Mouse (Mus musculus) heart, embryonic 12.5 days (tissue): ENCODE results near the gene Gm17409. TPM values are rescaled to one million over a fixed set of nuclear protein-coding genes. Genes with fewer than 3 reads are reported as not detected.
A peak's percentile ranks its signal among the peaks of the same experiment; 100 is the strongest.

Source experiments
- ATAC-seq: fragments of 200-750 bp; cut with Nextera tagmentation; 2 replicates; pipeline ENCODE4 v1.8.0; 2017; ENCODE audit warnings: moderate TSS enrichment, moderate library complexity; ENCODE audit not compliant: insufficient number of reproducible peaks, low FRiP score
- H3K27ac ChIP-seq: fragments of 300-500 bp; sonication (generic); 2 replicates; pipeline ENCODE4 v1.5.1; 2016; ENCODE audit warnings: mild to moderate bottlenecking, moderate library complexity; ENCODE audit not compliant: poor library complexity, severe bottlenecking
- H3K27me3 ChIP-seq: fragments of 300-500 bp; sonication (generic); replicated peaks from 2 replicates; pipeline ENCODE4 v1.6.1; 2016; ENCODE audit warnings: mild to moderate bottlenecking, moderate library complexity
- H3K36me3 ChIP-seq: fragments of 300-500 bp; sonication (generic); 2 replicates; pipeline ENCODE4 v1.6.1; 2016; ENCODE audit warnings: mild to moderate bottlenecking, moderate library complexity
- H3K4me1 ChIP-seq: fragments of 300-500 bp; sonication (generic); replicated peaks from 2 replicates; pipeline ENCODE4 v1.6.1; 2016; ENCODE audit warnings: mild to moderate bottlenecking
- H3K4me2 ChIP-seq: fragments of 300-500 bp; sonication (generic); 2 replicates; pipeline ENCODE4 v1.6.1; 2016; ENCODE audit warnings: mild to moderate bottlenecking, moderate library complexity
- H3K4me3 ChIP-seq: fragments of 300-500 bp; sonication (generic); 2 replicates; pipeline ENCODE4 v1.5.1; 2016; ENCODE audit warnings: mild to moderate bottlenecking
- H3K9ac ChIP-seq: fragments of 300-500 bp; sonication (generic); 2 replicates; pipeline ENCODE4 v1.6.1; 2016; ENCODE audit warnings: mild to moderate bottlenecking, moderate library complexity
- H3K9me3 ChIP-seq: fragments of 300-500 bp; sonication (generic); replicated peaks from 2 replicates; pipeline ENCODE4 v1.6.1; 2016; ENCODE audit warnings: mild to moderate bottlenecking, moderate library complexity
- whole genome bisulfite sequencing: fragments of 180-500 bp; shearing (Covaris S2); methylation state at CpG from one replicate; pipeline ENCODE4 v1.1.7; 2016; 5-methylcytosine and 5-hydroxymethylcytosine counted together
- polyA plus RNA-seq: library from polyadenylated mRNA; unstranded; fragments of >200 nt; fragmentation: Nextera tagmentation; extraction: Ambion mirVana; gene quantifications from 2 replicates; pipeline ENCODE4 v1.2.1, GENCODE M21; 2016

The Gm17409 gene
- polyA plus RNA-seq, 1 experiment from 2014 or later = not detected

DNA sequence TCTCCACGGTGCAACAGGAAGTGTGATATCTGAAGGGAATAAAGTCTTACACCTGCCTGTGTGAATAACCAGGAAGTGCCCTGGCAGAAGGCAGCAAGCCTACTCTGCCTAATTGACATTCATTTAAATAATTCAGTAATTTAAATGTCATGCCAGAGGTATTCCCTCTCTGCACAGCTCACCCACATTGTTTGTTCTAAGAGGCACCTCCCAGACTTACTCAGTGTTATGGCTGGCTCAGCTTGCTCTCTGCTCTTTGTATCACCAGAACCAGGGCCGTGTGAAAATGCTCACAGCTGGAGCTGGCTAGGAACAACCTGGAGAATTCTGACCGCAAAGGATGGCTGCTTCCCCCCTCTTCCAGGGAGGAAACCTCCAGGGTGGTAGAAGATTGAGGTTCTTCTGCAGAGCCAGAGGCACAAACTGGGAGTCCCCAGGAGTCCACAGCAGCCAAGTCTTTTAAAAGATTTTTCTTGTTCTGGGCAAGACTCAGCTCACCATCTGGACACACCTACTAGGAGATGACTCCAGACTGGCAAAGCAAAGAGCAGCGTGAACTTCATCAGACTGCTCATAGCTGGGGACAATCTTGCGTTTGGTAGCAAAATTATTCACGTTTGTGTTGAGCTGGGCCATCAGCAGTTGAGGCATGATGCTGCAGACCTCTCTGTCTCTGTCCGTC lies 14.5 kb downstream of the Gm17409 start:
- WGBS = 29% methylated on average over 7 of the region's 7 CpGs
- H3K9me3 ChIP-seq = no peaks in the 10 kb centered on the region
- peaks cover 67% of the 10 kb centered on the region for H3K4me1 ChIP-seq
- H3K36me3 ChIP-seq = peaks cover 7% of the 10 kb centered on the region
- H3K9ac ChIP-seq = no peak overlapping the region
- peak overlapping the region; percentile 36 for H3K27ac ChIP-seq
- no peak for ATAC-seq
- H3K4me2 ChIP-seq = 0 out of 2 replicates have a peak overlapping the region, but pooled peaks have one; percentile 2
- H3K4me3 ChIP-seq = no peak overlapping the region
- H3K27me3 ChIP-seq = no peaks in the 10 kb centered on the region

- H3K27me3 ChIP-seq = no peaks in the 10 kb centered on the region
- H3K9ac ChIP-seq = no peak overlapping the region
- H3K27ac ChIP-seq = peak overlapping the region; percentile 36
- no peaks in the 10 kb centered on the region for H3K9me3 ChIP-seq
- no peak overlapping the region for H3K4me3 ChIP-seq
- H3K4me2 ChIP-seq = no peak overlapping the region
- H3K36me3 ChIP-seq = peaks cover 5% of the 10 kb centered on the region; the same call in 1 of the 2 replicates
- WGBS = 23% methylated on average over 4 of the region's 4 CpGs
- ATAC-seq = no peak
- H3K4me1 ChIP-seq = peaks cover 75% of the 10 kb centered on the region
These were observed 15.2 kb downstream of the Gm17409 start for GRCm38 (mm10) chr2:58485152-58485551.

- H3K4me1 ChIP-seq = peaks cover 74% of the 10 kb centered on the region
- 67% methylated on average over 3 of the region's 3 CpGs for WGBS
- no peak overlapping the region for H3K4me3 ChIP-seq
- no peak for ATAC-seq
- no peaks in the 10 kb centered on the region for H3K9me3 ChIP-seq
- no peak overlapping the region for H3K9ac ChIP-seq
- no peak overlapping the region for H3K4me2 ChIP-seq
- H3K27me3 ChIP-seq = no peaks in the 10 kb centered on the region
- peaks cover 5% of the 10 kb centered on the region; the same call in 1 of the 2 replicates for H3K36me3 ChIP-seq
- peak overlapping the region; percentile 39 for H3K27ac ChIP-seq
These were observed 15.8 kb downstream of the Gm17409 start for GRCm38 (mm10) chr2:58485683-58486082.

GRCm38 (mm10) chr2:58486441-58487278 lies 16.7 kb downstream of the Gm17409 start:
- no peaks in the 10 kb centered on the region for H3K9me3 ChIP-seq
- WGBS = 64% methylated on average over 14 of the region's 14 CpGs
- H3K27me3 ChIP-seq = no peaks in the 10 kb centered on the region
- peak overlapping the region; percentile 39; the same call in 1 of the 2 replicates for H3K27ac ChIP-seq
- no peak overlapping the region for H3K4me2 ChIP-seq
- peaks cover 66% of the 10 kb centered on the region for H3K4me1 ChIP-seq
- no peak overlapping the region for H3K4me3 ChIP-seq
- no peak for ATAC-seq
- H3K36me3 ChIP-seq = peaks cover 5% of the 10 kb centered on the region; the same call in 1 of the 2 replicates
- H3K9ac ChIP-seq = no peak overlapping the region

- Histone ChIP-seq H3K4me1 (peaks cover 64% of the 10 kb centered on the region), H3K9me3 (no peaks in the 10 kb centered on the region), H3K4me3 (no peak overlapping the region), H3K9ac (no peak overlapping the region), H3K27me3 (no peaks in the 10 kb centered on the region), H3K4me2 (no peak overlapping the region), H3K27ac (no peak overlapping the region), H3K36me3 (peaks cover 5% of the 10 kb centered on the region; the same call in 1 of the 2 replicates)
- ATAC-seq = no peak
- 74% methylated on average over 3 of the region's 3 CpGs for WGBS
These were observed 17.3 kb downstream of the Gm17409 start for GRCm38 (mm10) chr2:58487279-58487560.

GRCm38 (mm10) chr2:58488404-58488803 lies 18.5 kb downstream of the Gm17409 start:
- WGBS = 15% methylated on average over 8 of the region's 8 CpGs
- H3K27me3 ChIP-seq = no peaks in the 10 kb centered on the region
- peak; percentile 38; the same call in 1 of the 2 replicates for ATAC-seq
- H3K9ac ChIP-seq = no peak overlapping the region
- H3K4me3 ChIP-seq = no peak overlapping the region
- H3K4me1 ChIP-seq = peaks cover 64% of the 10 kb centered on the region
- H3K36me3 ChIP-seq = peaks cover 5% of the 10 kb centered on the region; the same call in 1 of the 2 replicates
- peak overlapping the region; percentile 71 for H3K27ac ChIP-seq
- peak overlapping the region; percentile 35 for H3K4me2 ChIP-seq
- H3K9me3 ChIP-seq = no peaks in the 10 kb centered on the region

- 51% methylated on average over 9 of the region's 9 CpGs for WGBS
- H3K4me2 ChIP-seq = peak overlapping the region; percentile 35
These were observed 19.4 kb downstream of the Gm17409 start for GRCm38 (mm10) chr2:58489275-58489674.

GRCm38 (mm10) chr2:58493685-58494635 lies 24.0 kb downstream of the Gm17409 start:
- ATAC-seq = no peak
- Histone ChIP-seq H3K9me3 (no peaks in the 10 kb centered on the region), H3K9ac (no peak overlapping the region), H3K36me3 (peaks cover 13% of the 10 kb centered on the region), H3K27me3 (no peaks in the 10 kb centered on the region), H3K4me1 (peaks cover 34% of the 10 kb centered on the region), H3K4me3 (no peak overlapping the region), H3K4me2 (no peak overlapping the region), H3K27ac (no peak overlapping the region)
- 86% methylated on average over 18 of the region's 18 CpGs for WGBS

More at GRCm38 (mm10) chr2:58489275-58489674, 19.4 kb downstream of the Gm17409 start:
- ATAC-seq = no peak
- H3K9ac ChIP-seq = no peak overlapping the region
- peaks cover 5% of the 10 kb centered on the region; the same call in 1 of the 2 replicates for H3K36me3 ChIP-seq
- H3K4me1 ChIP-seq = peaks cover 57% of the 10 kb centered on the region
- H3K9me3 ChIP-seq = no peaks in the 10 kb centered on the region
- H3K4me3 ChIP-seq = no peak overlapping the region
- H3K27me3 ChIP-seq = no peaks in the 10 kb centered on the region
- peak overlapping the region; percentile 71 for H3K27ac ChIP-seq

DNA sequence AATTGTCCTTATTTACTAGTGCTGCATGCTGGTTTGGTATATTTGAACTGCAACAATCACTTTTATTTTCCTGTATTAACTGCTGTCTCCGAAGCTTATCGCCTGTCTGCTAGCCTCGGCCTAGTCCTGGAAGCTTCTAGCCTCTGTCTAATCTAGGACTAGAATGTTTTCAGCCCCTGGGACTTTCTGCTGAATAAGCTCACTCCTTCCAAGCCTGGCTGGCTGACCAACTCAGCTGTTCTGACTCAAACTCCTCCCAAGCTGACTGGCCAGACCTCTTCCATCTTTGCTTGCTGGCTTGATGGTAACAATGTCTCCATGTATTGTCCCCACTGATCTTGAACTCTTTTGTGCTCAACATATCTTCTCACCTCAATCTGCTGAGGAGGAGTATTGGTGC lies 25.4 kb downstream of the Gm17409 start:
- Histone ChIP-seq H3K4me2 (no peak overlapping the region), H3K9me3 (no peaks in the 10 kb centered on the region), H3K4me3 (no peak overlapping the region), H3K36me3 (peaks cover 14% of the 10 kb centered on the region), H3K9ac (no peak overlapping the region), H3K4me1 (peaks cover 22% of the 10 kb centered on the region), H3K27me3 (no peaks in the 10 kb centered on the region), H3K27ac (no peak overlapping the region)
- ATAC-seq = no peak
- WGBS = 62% methylated on average over 3 of the region's 3 CpGs

- no peaks in the 10 kb centered on the region for H3K9me3 ChIP-seq
- peaks cover 22% of the 10 kb centered on the region for H3K4me1 ChIP-seq
- H3K4me3 ChIP-seq = no peak overlapping the region
- H3K9ac ChIP-seq = no peak overlapping the region
- 43% methylated on average over 8 of the region's 8 CpGs for WGBS
- peaks cover 16% of the 10 kb centered on the region for H3K36me3 ChIP-seq
- peak; percentile 68; the same call in 1 of the 2 replicates for ATAC-seq
- no peak overlapping the region; the same call in 1 of the 2 replicates for H3K27ac ChIP-seq
- peak overlapping the region; percentile 9; the same call in 1 of the 2 replicates for H3K4me2 ChIP-seq
- no peaks in the 10 kb centered on the region for H3K27me3 ChIP-seq
These were observed 26.9 kb downstream of the Gm17409 start for GRCm38 (mm10) chr2:58496647-58497410.
